Mouse (Mus musculus): ENCODE results near the gene Il22ra1. TPM values are rescaled to one million over a fixed set of nuclear protein-coding genes. Genes with fewer than 3 reads are reported as not detected.

The Il22ra1 gene
- polyA plus RNA-seq, 1 experiment = 171 TPM

DNA sequence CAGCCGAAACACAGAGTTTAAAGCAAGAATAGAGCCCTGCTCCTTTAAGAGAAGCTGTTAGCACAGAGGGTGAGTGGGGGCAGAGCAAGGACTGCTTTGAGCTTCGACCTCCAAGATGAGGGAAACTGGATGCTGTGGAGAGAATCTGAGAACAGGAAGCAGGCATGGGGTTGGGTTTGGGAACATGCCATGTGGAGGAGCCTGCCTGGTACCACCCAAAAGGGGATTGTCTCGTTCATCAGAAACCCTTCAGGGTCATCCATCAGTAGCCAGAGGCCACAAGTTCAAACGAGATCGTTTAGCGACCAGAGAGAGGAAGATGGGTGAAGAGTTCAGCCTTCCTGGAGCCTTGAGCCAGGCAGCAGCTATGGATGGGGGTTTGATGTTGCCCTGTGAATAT is 15.5 kb downstream of the Il22ra1 start:
- 28% methylated on average over 6 of the region's 6 CpGs for WGBS

DNA sequence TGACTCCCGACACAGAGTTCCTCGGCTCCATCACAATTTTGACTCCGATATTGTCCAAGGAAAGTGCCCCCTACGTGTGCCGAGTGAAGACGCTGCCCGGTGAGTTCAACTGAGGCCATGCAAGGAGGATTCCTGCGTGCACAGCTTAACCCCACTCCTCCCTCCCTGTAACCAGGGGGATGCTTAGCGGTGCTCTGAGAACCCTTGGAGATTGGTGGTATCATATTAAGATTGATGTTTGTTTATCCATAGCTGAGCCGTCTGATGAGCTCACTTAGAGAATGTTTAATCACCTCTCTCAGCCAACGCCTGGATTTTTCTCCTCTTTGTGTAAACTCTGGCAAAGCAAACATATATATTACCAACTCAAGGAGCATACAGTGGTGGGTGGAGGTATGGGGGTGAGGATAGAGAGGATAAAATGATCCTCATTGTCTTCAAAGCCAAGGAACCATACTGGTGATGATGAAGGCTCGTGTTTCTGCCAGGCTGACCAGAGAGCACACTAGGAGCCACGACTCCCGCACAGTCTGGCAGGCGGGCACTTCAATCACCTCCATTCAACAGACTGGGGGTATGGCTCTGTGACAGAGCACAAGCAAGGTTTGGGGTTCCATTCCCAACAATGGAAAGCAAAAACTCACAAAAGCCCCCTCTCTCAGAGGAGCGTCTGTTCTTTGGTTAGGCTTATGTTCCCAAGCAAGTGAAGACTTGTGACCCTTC is 16.9 kb downstream of the Il22ra1 start:
- TF ChIP-seq CTCF (IDR thresholded peaks at IDR 0.05; ENCODE audit: extremely low read depth, insufficient read length, insufficient replicate concordance, low read depth, low read length) = no peak
- no peak for TF ChIP-seq POLR2A (IDR thresholded peaks at IDR 0.05; ENCODE audit: low read depth, low read length)
- Histone ChIP-seq H3K27ac (ENCODE audit: insufficient read depth, low read depth, low read length) (peak overlapping the region; percentile 82), H3K4me1 (ENCODE audit: control insufficient read depth, insufficient read depth, insufficient read length, low read length) (peaks cover 47% of the 10 kb centered on the region), H3K36me3 (ENCODE audit: control insufficient read depth, insufficient read depth, low read length) (peaks cover 63% of the 10 kb centered on the region), H3K4me3 (ENCODE audit: low read depth, low read length) (no peak overlapping the region), H3K27me3 (ENCODE audit: control insufficient read depth, insufficient read depth, low read length) (no peaks in the 10 kb centered on the region)
- 27% methylated on average over 16 of the region's 16 CpGs for WGBS

More for the DNA sequence above, 15.5 kb downstream of the Il22ra1 start:
- Histone ChIP-seq H3K27ac (ENCODE audit: insufficient read depth, low read depth, low read length) (peak overlapping the region; percentile 13; the same call in 1 of the 2 replicates), H3K27me3 (ENCODE audit: control insufficient read depth, insufficient read depth, low read length) (no peaks in the 10 kb centered on the region), H3K36me3 (ENCODE audit: control insufficient read depth, insufficient read depth, low read length) (peaks cover 53% of the 10 kb centered on the region), H3K4me3 (ENCODE audit: low read depth, low read length) (no peak overlapping the region), H3K4me1 (ENCODE audit: control insufficient read depth, insufficient read depth, insufficient read length, low read length) (peaks cover 52% of the 10 kb centered on the region)
- TF ChIP-seq CTCF (IDR thresholded peaks at IDR 0.05; ENCODE audit: extremely low read depth, insufficient read length, insufficient replicate concordance, low read depth, low read length) (no peak), POLR2A (IDR thresholded peaks at IDR 0.05; ENCODE audit: low read depth, low read length) (no peak)

DNA sequence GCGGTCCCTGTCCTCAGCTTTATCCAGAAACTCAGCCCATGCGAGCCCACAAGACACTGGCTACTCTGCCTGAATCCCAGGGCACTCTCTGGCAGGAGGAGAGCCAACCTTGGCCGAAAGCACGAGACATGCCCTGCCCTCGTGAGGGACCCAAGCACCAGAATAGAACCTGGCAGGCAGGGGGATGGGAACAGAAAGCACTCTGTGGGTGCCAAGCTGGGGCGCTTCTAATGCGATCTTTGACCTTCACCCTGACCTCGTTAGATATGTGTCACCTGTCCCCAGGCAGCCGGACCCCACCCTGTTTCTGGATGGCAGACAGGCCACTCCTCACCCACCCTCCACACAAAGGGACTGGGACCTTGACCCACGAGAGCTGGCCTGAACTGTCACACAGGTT is 17.6 kb downstream of the Il22ra1 start:
- no peak for TF ChIP-seq CTCF (IDR thresholded peaks at IDR 0.05; ENCODE audit: extremely low read depth, insufficient read length, insufficient replicate concordance, low read depth, low read length)
- TF ChIP-seq POLR2A (IDR thresholded peaks at IDR 0.05; ENCODE audit: low read depth, low read length) = no peak
- Histone ChIP-seq H3K4me3 (ENCODE audit: low read depth, low read length) (no peak overlapping the region), H3K36me3 (ENCODE audit: control insufficient read depth, insufficient read depth, low read length) (peaks cover 67% of the 10 kb centered on the region), H3K27ac (ENCODE audit: insufficient read depth, low read depth, low read length) (peak overlapping the region; percentile 82), H3K4me1 (ENCODE audit: control insufficient read depth, insufficient read depth, insufficient read length, low read length) (peaks cover 51% of the 10 kb centered on the region), H3K27me3 (ENCODE audit: control insufficient read depth, insufficient read depth, low read length) (no peaks in the 10 kb centered on the region)
- WGBS = 33% methylated on average over 10 of the region's 10 CpGs

DNA sequence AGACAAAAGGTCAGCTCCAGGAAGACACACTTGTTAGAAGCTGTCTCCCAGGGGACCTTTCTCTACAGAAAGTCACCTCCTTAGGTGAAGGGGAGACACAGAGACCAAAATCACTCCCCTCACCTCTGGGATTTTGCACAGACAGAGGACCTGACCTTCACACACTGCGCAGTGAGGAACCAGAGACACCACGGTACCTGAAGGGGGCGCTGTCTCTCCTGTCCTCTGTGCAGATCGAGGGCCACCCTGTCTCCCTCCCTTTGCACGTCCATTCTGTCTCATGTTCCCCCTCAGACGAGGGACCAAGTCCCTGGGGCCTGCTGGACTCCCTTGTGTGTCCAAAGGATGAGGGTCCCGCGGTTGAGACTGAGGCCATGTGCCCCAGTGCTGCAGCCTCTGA is 22.9 kb downstream of the Il22ra1 start:
- Histone ChIP-seq H3K4me3 (ENCODE audit: low read depth, low read length) (no peak overlapping the region), H3K27me3 (ENCODE audit: control insufficient read depth, insufficient read depth, low read length) (no peaks in the 10 kb centered on the region), H3K4me1 (ENCODE audit: control insufficient read depth, insufficient read depth, insufficient read length, low read length) (peaks cover 62% of the 10 kb centered on the region), H3K27ac (ENCODE audit: insufficient read depth, low read depth, low read length) (peak overlapping the region; percentile 83), H3K36me3 (ENCODE audit: control insufficient read depth, insufficient read depth, low read length) (peaks cover 66% of the 10 kb centered on the region)
- TF ChIP-seq CTCF (IDR thresholded peaks at IDR 0.05; ENCODE audit: extremely low read depth, insufficient read length, insufficient replicate concordance, low read depth, low read length) (peak; percentile 36; the same call in 1 of the 2 replicates), POLR2A (IDR thresholded peaks at IDR 0.05; ENCODE audit: low read depth, low read length) (no peak)
- WGBS = 74% methylated on average over 8 of the region's 8 CpGs

DNA sequence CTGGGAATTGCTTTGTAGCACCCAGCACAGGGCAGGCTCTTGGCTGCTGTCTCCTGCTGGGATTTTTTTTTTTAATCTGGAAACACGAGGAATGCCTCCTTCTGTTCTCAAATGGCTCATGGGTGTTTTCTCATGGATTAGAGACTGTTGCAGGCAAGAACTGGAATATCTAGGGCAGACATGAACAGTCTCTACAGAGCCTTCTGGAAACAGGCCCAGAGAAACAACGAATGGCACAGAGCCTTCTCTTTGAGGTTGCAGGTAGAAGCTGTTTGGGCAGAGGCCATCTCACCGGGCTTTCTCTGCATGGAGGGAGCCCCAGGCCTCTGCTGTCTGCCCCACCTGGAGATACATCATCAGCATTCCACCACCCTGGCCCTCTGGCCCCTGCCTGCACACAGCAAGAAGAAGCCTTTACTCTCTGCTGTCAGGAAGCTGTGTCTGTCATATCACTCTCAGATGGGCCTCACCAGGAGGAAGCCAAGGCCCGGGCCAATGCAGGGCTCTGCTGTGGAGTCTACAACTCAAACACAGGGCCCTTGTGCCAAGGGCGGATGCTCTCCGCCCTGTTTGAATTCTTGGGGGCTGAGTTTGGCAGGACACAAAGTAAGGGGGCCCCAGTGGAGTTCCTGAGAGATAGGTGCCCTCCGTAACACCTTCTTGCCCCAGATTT is 24.3 kb downstream of the Il22ra1 start:
- no peak for TF ChIP-seq POLR2A (IDR thresholded peaks at IDR 0.05; ENCODE audit: low read depth, low read length)
- TF ChIP-seq CTCF (IDR thresholded peaks at IDR 0.05; ENCODE audit: extremely low read depth, insufficient read length, insufficient replicate concordance, low read depth, low read length) = no peak
- WGBS = 28% methylated on average over 7 of the region's 7 CpGs
- Histone ChIP-seq H3K4me1 (ENCODE audit: control insufficient read depth, insufficient read depth, insufficient read length, low read length) (peaks cover 51% of the 10 kb centered on the region), H3K36me3 (ENCODE audit: control insufficient read depth, insufficient read depth, low read length) (peaks cover 57% of the 10 kb centered on the region), H3K27me3 (ENCODE audit: control insufficient read depth, insufficient read depth, low read length) (no peaks in the 10 kb centered on the region), H3K27ac (ENCODE audit: insufficient read depth, low read depth, low read length) (peak overlapping the region; percentile 83), H3K4me3 (ENCODE audit: low read depth, low read length) (no peak overlapping the region)

DNA sequence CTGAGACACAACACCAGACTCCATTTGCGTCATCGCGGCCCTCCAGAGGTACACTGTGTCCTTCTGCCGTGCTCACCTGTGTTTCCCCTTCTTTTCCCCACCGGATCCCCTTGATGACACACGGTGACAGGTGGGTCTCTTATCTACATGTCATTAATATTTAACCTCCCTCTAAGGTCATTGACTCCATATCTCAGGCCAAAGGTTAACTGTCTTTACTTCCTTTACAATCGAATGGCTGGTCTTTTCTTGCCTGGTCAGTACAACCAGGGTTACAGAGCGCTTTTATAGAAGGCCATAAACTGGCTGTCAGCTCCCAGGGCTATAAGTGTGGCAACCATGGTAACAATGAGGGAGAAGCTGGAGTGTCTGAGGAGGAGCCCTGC is 24.8 kb downstream of the Il22ra1 start:
- peak overlapping the region; percentile 83 for H3K27ac ChIP-seq (ENCODE audit: insufficient read depth, low read depth, low read length)
- 29% methylated on average over 8 of the region's 8 CpGs for WGBS
- no peak for TF ChIP-seq POLR2A (IDR thresholded peaks at IDR 0.05; ENCODE audit: low read depth, low read length)
- no peak for TF ChIP-seq CTCF (IDR thresholded peaks at IDR 0.05; ENCODE audit: extremely low read depth, insufficient read length, insufficient replicate concordance, low read depth, low read length)
- H3K4me1 ChIP-seq (ENCODE audit: control insufficient read depth, insufficient read depth, insufficient read length, low read length) = peaks cover 46% of the 10 kb centered on the region
- H3K4me3 ChIP-seq (ENCODE audit: low read depth, low read length) = no peak overlapping the region
- H3K36me3 ChIP-seq (ENCODE audit: control insufficient read depth, insufficient read depth, low read length) = peaks cover 54% of the 10 kb centered on the region
- no peaks in the 10 kb centered on the region for H3K27me3 ChIP-seq (ENCODE audit: control insufficient read depth, insufficient read depth, low read length)

DNA sequence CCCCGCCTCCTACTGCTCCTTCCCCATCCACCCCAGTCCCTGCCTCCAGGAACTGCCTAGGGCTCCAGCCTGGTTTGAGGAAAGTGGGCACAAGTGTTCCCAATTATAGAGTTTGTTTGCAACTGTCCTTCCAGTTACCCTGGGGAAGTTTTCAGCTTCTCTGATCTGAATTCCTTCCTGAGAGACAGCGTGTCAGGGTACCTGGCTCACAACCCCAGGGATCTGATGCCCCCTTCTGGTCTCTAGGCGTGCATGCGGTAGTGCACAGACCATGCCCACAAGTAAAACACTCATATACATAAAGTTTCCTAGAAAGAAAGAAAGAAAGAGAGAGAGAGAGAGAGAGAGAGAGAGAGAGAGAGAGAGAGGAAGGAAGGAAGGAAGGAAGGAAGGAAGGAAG is 30.4 kb downstream of the Il22ra1 start:
- Histone ChIP-seq H3K27ac (ENCODE audit: insufficient read depth, low read depth, low read length) (no peak overlapping the region), H3K36me3 (ENCODE audit: control insufficient read depth, insufficient read depth, low read length) (peaks cover 10% of the 10 kb centered on the region; the same call in 1 of the 2 replicates)

More for the DNA sequence above, 30.4 kb downstream of the Il22ra1 start:
- peak; percentile 59; the same call in 1 of the 2 replicates for TF ChIP-seq CTCF (IDR thresholded peaks at IDR 0.05; ENCODE audit: extremely low read depth, insufficient read length, insufficient replicate concordance, low read depth, low read length)
- TF ChIP-seq POLR2A (IDR thresholded peaks at IDR 0.05; ENCODE audit: low read depth, low read length) = no peak
- WGBS = 34% methylated on average over 4 of the region's 4 CpGs
- Histone ChIP-seq H3K4me3 (ENCODE audit: low read depth, low read length) (no peak overlapping the region), H3K4me1 (ENCODE audit: control insufficient read depth, insufficient read depth, insufficient read length, low read length) (peaks cover 18% of the 10 kb centered on the region), H3K27me3 (ENCODE audit: control insufficient read depth, insufficient read depth, low read length) (no peaks in the 10 kb centered on the region)
